Mouse (Mus musculus) ES-E14 (cell line): ENCODE results near the gene Gm6525.

Experiments used
- CHD2 ChIP-seq: IDR thresholded peaks from 2 replicates; pipeline ENCODE4 v1.6.1; 2014; ENCODE audit warnings: mild to moderate bottlenecking, low read depth, low read length, inconsistent platforms
- HCFC1 ChIP-seq: IDR thresholded peaks from 2 replicates; pipeline ENCODE4 v1.6.1; 2012; ENCODE audit warnings: low read length, inconsistent platforms, borderline replicate concordance; ENCODE audit not compliant: insufficient read depth
- MAFK ChIP-seq: IDR thresholded peaks from 2 replicates; pipeline ENCODE4 v1.6.1; 2014; ENCODE audit warnings: mild to moderate bottlenecking, low read depth, low read length, inconsistent platforms; ENCODE audit not compliant: insufficient read depth
- ZC3H11A ChIP-seq: IDR thresholded peaks from 2 replicates; pipeline ENCODE4 v1.6.1; 2012; ENCODE audit warnings: low read depth, mild to moderate bottlenecking, inconsistent platforms, low read length, borderline replicate concordance

DNA sequence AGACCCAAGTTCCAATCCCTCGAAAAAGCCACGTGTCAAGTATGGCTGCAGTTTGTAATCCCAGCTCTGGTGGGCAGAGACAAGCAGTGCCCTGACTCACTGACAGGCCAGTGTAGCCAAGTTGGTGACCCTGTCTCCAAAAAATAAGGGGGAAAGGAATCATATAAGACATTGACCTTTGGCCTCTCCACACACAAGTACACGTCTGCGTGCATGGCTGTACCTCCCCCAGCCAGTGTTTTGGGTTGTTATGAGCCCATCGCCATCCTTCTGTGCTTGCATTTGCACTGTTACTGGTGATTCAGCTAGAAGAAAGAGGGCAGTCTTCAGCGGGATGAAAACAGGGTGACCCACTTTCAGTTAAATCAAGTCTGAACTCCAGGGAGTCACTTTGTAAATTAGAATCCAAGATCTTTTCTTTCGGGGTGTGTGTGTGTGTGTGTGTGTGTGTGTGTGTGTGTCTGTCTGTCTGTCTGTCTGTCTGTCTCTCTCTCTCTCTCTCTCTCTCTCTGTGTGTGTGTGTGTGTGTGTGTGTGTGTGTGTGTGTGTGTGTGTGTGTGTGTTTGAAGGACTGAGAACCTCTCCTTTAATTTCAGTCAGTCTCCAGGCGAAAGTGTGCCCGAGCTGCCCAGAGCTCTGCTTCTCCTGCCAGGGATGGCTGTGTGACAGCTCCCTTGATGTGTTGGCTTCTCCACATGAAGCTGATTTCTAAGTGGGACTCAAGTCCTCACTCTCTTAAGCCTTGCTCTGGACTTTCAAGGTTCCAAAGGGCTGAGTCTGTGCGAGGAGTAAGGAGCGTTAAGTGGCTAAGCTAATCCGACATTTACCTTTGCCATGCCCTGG lies 43.4 kb downstream of the Gm6525 start:
- TF ChIP-seq ZC3H11A (no peak), MAFK (no peak), CHD2 (no peak), HCFC1 (no peak)
